Mouse (Mus musculus): ENCODE measurements at regions not wholly inside any gene's neighbourhood (a gene's known extent, or its start where the extent isn't known, plus 50 kb on each side); places are given as distances from the start of the nearest gene placed in this dataset.

DNA sequence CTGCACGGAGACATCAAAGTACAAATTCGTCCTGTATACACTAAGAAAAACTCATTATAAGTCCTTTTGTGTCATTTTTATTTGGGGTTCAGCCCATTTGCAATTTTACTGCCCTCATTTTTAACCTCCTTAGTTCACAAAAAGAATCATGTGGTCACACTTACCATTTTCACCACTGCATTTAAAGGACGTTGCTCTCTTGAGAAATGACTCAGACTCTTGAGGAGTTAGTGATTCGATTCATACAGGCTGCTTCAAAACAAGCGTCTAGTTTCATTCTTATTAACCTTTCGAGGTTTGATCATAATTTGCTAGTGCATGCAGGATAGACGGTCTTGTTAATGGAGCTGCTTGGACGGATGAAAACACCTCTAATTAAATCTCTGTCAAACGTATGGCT, 313.0 kb upstream of the Pitx2 start:
- Histone ChIP-seq H3K36me3 (ENCODE audit: control insufficient read depth, insufficient read depth, low read length) (no peaks in the 10 kb centered on the region), H3K4me3 (ENCODE audit: low read depth, low read length) (no peak overlapping the region), H3K4me2 (ENCODE audit: low read depth, low read length) (peak overlapping the region; percentile 29; the same call in 1 of the 2 replicates), H3K9ac (ENCODE audit: low read depth, low read length) (no peak overlapping the region), H3K27ac (replicated peaks; ENCODE audit: low read depth, low read length) (no peak overlapping the region), H3K9me3 (ENCODE audit: control insufficient read depth, low read length) (no peaks in the 10 kb centered on the region), H3K4me1 (ENCODE audit: control insufficient read depth, insufficient read depth, low read length) (no peaks in the 10 kb centered on the region), H3K27me3 (replicated peaks; ENCODE audit: control insufficient read depth, insufficient read depth, low read length) (no peaks in the 10 kb centered on the region; the same call in 1 of the 2 replicates)
- 50% methylated on average over 9 of the region's 9 CpGs for WGBS
- DNase-seq (ENCODE audit: low spot score), result no peak
- no peak for ATAC-seq (ENCODE audit: low read depth)

DNA sequence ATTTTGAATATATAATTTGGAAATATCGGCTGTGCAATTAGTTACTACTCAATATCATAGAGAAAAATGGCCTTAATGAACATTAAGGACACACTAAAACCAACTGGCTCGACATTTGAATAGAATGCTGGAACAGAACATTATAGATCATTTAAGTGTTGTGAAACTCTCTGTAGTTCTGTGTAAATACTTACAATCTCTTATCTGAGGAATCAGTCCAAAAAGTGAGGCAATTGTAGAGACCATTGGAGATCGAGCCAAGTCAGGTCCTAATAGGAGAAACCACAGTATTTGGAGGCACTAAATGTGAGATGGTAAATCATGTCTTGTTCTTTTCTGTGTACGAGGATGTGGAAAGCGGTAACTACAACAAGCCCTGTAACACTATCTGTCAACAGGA, 308.6 kb upstream of the Pitx2 start:
- Histone ChIP-seq H3K4me2 (ENCODE audit: low read depth, low read length) (no peak overlapping the region), H3K9me3 (ENCODE audit: control insufficient read depth, low read length) (no peaks in the 10 kb centered on the region), H3K27me3 (replicated peaks; ENCODE audit: control insufficient read depth, insufficient read depth, low read length) (no peaks in the 10 kb centered on the region), H3K36me3 (ENCODE audit: control insufficient read depth, insufficient read depth, low read length) (no peaks in the 10 kb centered on the region), H3K4me3 (ENCODE audit: low read depth, low read length) (no peak overlapping the region), H3K9ac (ENCODE audit: low read depth, low read length) (no peak overlapping the region), H3K27ac (replicated peaks; ENCODE audit: low read depth, low read length) (no peak overlapping the region), H3K4me1 (ENCODE audit: control insufficient read depth, insufficient read depth, low read length) (no peaks in the 10 kb centered on the region)
- no peak for ATAC-seq (ENCODE audit: low read depth)
- 84% methylated on average over 5 of the region's 5 CpGs for WGBS
- DNase-seq (ENCODE audit: low spot score), result no peak

DNA sequence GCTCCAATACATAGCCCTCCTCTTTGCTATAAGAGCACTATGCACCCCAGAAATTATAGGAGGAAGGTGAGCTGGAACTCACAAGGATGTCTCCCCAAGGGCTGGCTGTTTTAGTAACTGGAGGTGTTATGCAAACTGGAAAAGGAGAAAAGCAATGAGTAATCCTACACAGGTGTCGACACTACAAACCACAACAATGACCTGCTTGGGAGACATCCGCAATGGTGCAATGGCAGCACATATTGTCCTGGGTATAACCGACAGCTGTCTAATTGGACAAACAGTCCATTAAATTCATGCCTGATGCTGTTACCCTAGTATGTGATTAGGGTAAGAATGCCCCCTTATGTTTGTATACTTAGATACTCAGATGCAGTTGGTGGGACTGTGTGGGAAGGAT, 303.1 kb upstream of the Pitx2 start:
- 86% methylated on average over 3 of the region's 3 CpGs for WGBS
- Histone ChIP-seq H3K4me1 (ENCODE audit: control insufficient read depth, insufficient read depth, low read length) (no peaks in the 10 kb centered on the region), H3K27ac (replicated peaks; ENCODE audit: low read depth, low read length) (no peak overlapping the region)

DNA sequence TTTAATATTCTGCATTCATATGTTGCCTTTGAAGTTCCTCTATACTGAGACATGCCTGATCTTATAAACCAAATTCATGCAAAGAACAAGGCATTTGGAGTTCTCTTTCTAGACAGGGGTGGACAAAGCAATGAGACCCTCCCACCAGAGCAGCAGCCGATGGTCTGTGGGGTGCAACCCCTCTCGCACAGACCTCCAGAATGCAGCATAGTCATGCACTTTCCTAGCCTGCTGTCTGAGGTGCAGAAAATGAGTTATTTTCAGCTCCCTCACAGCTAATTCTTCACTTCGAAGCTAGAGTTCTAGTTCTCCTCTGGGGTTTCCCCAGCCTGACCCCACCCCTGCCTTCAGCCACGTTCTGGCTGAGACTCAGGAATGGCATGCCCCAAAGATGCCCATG, 288.6 kb upstream of the Pitx2 start:
- 44% methylated on average over 4 of the region's 4 CpGs for WGBS
- H3K4me3 ChIP-seq (ENCODE audit: low read depth, low read length), result no peak overlapping the region
- DNase-seq (ENCODE audit: low spot score) (no peak), ATAC-seq (ENCODE audit: low read depth) (no peak)
- no peaks in the 10 kb centered on the region for H3K27me3 ChIP-seq (replicated peaks; ENCODE audit: control insufficient read depth, insufficient read depth, low read length)
- H3K4me1 ChIP-seq (ENCODE audit: control insufficient read depth, insufficient read depth, low read length), result no peaks in the 10 kb centered on the region
- no peaks in the 10 kb centered on the region for H3K9me3 ChIP-seq (ENCODE audit: control insufficient read depth, low read length)
- H3K4me2 ChIP-seq (ENCODE audit: low read depth, low read length), result no peak overlapping the region
- H3K36me3 ChIP-seq (ENCODE audit: control insufficient read depth, insufficient read depth, low read length), result no peaks in the 10 kb centered on the region
- H3K9ac ChIP-seq (ENCODE audit: low read depth, low read length), result no peak overlapping the region
- H3K27ac ChIP-seq (replicated peaks; ENCODE audit: low read depth, low read length), result no peak overlapping the region

More for the DNA sequence above, 303.1 kb upstream of the Pitx2 start:
- Histone ChIP-seq H3K9me3 (ENCODE audit: control insufficient read depth, low read length) (no peaks in the 10 kb centered on the region), H3K4me3 (ENCODE audit: low read depth, low read length) (no peak overlapping the region), H3K27me3 (replicated peaks; ENCODE audit: control insufficient read depth, insufficient read depth, low read length) (no peaks in the 10 kb centered on the region), H3K4me2 (ENCODE audit: low read depth, low read length) (no peak overlapping the region), H3K36me3 (ENCODE audit: control insufficient read depth, insufficient read depth, low read length) (no peaks in the 10 kb centered on the region), H3K9ac (ENCODE audit: low read depth, low read length) (no peak overlapping the region)
- no peak for DNase-seq (ENCODE audit: low spot score)
- ATAC-seq (ENCODE audit: low read depth), result no peak

DNA sequence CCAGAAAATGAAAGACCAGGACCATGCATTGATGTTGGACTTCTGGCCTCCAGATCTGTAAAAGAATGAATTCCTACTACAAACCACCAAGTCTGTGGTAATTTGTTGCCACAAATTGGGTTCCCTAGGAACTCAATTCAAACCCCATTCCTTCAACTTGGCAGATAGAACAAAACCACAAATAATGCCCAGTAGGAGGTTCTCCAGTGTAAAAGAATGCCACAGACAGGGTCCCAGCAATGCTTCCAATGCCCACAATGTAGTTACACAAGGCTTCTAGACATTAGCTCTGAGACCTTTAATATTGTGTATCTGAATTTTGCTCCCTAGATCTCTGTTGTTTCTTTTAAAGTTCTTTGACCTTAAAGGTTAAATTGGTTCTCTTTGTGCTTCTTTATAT, 278.2 kb upstream of the Pitx2 start:
- ATAC-seq (ENCODE audit: low read depth) (no peak), DNase-seq (ENCODE audit: low spot score) (no peak)
- H3K4me3 ChIP-seq (ENCODE audit: low read depth, low read length), result no peak overlapping the region
- no peak overlapping the region for H3K9ac ChIP-seq (ENCODE audit: low read depth, low read length)
- no peak overlapping the region for H3K27ac ChIP-seq (replicated peaks; ENCODE audit: low read depth, low read length)
- no peaks in the 10 kb centered on the region for H3K36me3 ChIP-seq (ENCODE audit: control insufficient read depth, insufficient read depth, low read length)
- no peaks in the 10 kb centered on the region for H3K4me1 ChIP-seq (ENCODE audit: control insufficient read depth, insufficient read depth, low read length)
- no peaks in the 10 kb centered on the region for H3K27me3 ChIP-seq (replicated peaks; ENCODE audit: control insufficient read depth, insufficient read depth, low read length)
- H3K4me2 ChIP-seq (ENCODE audit: low read depth, low read length), result no peak overlapping the region
- no peaks in the 10 kb centered on the region for H3K9me3 ChIP-seq (ENCODE audit: control insufficient read depth, low read length)

DNA sequence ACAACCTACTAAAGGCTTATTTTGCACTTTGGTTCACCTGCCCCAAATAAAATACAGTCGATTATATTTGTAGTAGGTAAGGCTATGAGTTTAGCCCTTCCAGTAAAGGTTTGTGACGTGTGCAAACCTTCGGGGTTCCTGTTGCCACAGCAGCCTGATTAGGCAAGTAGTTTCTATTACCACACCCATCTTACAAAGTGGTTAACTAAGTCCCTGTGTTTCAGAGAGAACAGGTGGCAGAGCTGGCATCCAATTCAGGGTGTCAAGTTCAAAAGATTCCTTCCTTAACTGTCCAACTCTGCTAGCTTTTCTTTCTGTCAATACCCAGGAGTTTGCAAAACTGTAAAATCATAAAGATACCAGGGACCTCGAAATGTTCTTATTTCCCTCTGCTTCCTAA, 277.5 kb upstream of the Pitx2 start:
- Histone ChIP-seq H3K36me3 (ENCODE audit: control insufficient read depth, insufficient read depth, low read length) (no peaks in the 10 kb centered on the region), H3K4me3 (ENCODE audit: low read depth, low read length) (no peak overlapping the region), H3K27me3 (replicated peaks; ENCODE audit: control insufficient read depth, insufficient read depth, low read length) (no peaks in the 10 kb centered on the region), H3K27ac (replicated peaks; ENCODE audit: low read depth, low read length) (no peak overlapping the region), H3K4me1 (ENCODE audit: control insufficient read depth, insufficient read depth, low read length) (no peaks in the 10 kb centered on the region), H3K9ac (ENCODE audit: low read depth, low read length) (no peak overlapping the region), H3K4me2 (ENCODE audit: low read depth, low read length) (no peak overlapping the region), H3K9me3 (ENCODE audit: control insufficient read depth, low read length) (no peaks in the 10 kb centered on the region)
- WGBS, result 77% methylated on average over 4 of the region's 4 CpGs
- ATAC-seq (ENCODE audit: low read depth) (no peak), DNase-seq (ENCODE audit: low spot score) (no peak)

DNA sequence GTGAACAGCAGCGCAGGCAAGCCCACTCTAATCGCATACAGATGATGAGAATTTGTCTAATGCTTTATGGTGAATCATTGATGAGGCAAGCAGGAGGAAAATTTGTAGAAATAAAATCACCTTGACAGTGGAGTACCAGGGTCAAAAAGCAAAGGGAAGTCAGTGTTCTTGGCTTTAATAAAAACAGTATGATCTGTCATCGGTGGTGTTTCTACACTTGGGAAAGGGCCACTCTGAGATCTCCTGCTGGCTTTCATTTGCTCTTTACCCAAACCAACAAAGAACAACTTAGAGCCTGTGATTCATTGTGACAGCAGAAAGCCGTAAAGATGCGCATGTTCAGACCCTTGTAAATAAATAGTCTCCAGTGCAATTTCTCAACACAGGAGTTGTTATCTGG, 261.1 kb upstream of the Pitx2 start:
- DNase-seq (ENCODE audit: low spot score) (no peak), ATAC-seq (ENCODE audit: low read depth) (no peak)
- no peak overlapping the region for H3K9ac ChIP-seq (ENCODE audit: low read depth, low read length)
- no peaks in the 10 kb centered on the region for H3K36me3 ChIP-seq (ENCODE audit: control insufficient read depth, insufficient read depth, low read length)
- no peak overlapping the region for H3K27ac ChIP-seq (replicated peaks; ENCODE audit: low read depth, low read length)
- WGBS, result 44% methylated on average over 5 of the region's 5 CpGs
- no peak overlapping the region for H3K4me2 ChIP-seq (ENCODE audit: low read depth, low read length)
- no peaks in the 10 kb centered on the region for H3K9me3 ChIP-seq (ENCODE audit: control insufficient read depth, low read length)
- no peaks in the 10 kb centered on the region for H3K27me3 ChIP-seq (replicated peaks; ENCODE audit: control insufficient read depth, insufficient read depth, low read length)
- H3K4me1 ChIP-seq (ENCODE audit: control insufficient read depth, insufficient read depth, low read length), result no peaks in the 10 kb centered on the region
- H3K4me3 ChIP-seq (ENCODE audit: low read depth, low read length), result no peak overlapping the region

DNA sequence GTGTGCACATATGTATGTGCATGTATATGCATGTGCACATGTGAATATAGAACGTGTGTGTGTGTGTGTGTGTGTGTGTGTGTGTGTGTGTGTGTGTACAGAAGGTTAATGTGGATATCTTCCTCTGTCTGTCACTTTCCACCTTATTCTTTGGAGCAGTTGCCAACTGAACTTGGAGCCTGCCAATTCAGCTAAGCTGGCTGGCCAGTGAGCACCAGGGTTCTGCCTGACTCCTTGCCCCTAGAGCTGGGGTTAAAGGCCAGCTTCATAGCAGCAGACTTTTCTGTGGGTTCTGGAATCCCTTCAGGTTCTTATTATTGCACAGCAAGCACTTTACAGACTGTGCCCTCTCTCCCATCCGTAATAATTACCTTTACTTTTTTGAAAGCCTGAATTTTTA, 258.5 kb upstream of the Pitx2 start:
- H3K36me3 ChIP-seq (ENCODE audit: control insufficient read depth, insufficient read depth, low read length), result no peaks in the 10 kb centered on the region
- ATAC-seq (ENCODE audit: low read depth) (no peak), DNase-seq (ENCODE audit: low spot score) (no peak)
- 68% methylated on average over 2 of the region's 2 CpGs for whole genome bisulfite sequencing
- H3K27me3 ChIP-seq (replicated peaks; ENCODE audit: control insufficient read depth, insufficient read depth, low read length), result no peaks in the 10 kb centered on the region
- H3K9me3 ChIP-seq (ENCODE audit: control insufficient read depth, low read length), result no peaks in the 10 kb centered on the region
- H3K4me1 ChIP-seq (ENCODE audit: control insufficient read depth, insufficient read depth, low read length), result no peaks in the 10 kb centered on the region
- no peak overlapping the region for H3K27ac ChIP-seq (replicated peaks; ENCODE audit: low read depth, low read length)
- no peak overlapping the region for H3K4me2 ChIP-seq (ENCODE audit: low read depth, low read length)
- no peak overlapping the region for H3K9ac ChIP-seq (ENCODE audit: low read depth, low read length)
- H3K4me3 ChIP-seq (ENCODE audit: low read depth, low read length), result no peak overlapping the region

DNA sequence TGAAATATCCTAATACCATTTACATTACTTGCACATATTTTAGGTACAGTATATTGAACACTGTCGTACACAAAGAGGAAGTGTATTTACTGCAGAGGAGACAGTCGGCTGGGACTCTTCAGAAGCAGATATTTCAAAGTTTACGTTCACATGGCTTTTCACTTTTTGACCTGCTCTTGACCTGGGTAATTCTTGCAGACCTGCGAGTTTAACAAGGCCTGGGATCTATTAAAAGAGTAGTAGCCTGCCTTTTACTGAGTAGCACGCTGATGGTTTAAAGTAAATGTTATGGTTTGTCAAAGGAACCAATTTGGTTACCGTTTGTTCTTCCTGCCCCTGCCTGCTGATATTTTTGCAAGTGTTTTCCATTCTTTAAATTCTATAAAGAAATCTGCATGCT, 255.0 kb upstream of the Pitx2 start:
- Histone ChIP-seq H3K9ac (ENCODE audit: low read depth, low read length) (no peak overlapping the region), H3K4me3 (ENCODE audit: low read depth, low read length) (no peak overlapping the region), H3K27ac (replicated peaks; ENCODE audit: low read depth, low read length) (no peak overlapping the region), H3K36me3 (ENCODE audit: control insufficient read depth, insufficient read depth, low read length) (no peaks in the 10 kb centered on the region), H3K9me3 (ENCODE audit: control insufficient read depth, low read length) (no peaks in the 10 kb centered on the region), H3K27me3 (replicated peaks; ENCODE audit: control insufficient read depth, insufficient read depth, low read length) (no peaks in the 10 kb centered on the region), H3K4me2 (ENCODE audit: low read depth, low read length) (no peak overlapping the region), H3K4me1 (ENCODE audit: control insufficient read depth, insufficient read depth, low read length) (no peaks in the 10 kb centered on the region)
- DNase-seq (ENCODE audit: low spot score), result no peak
- ATAC-seq (ENCODE audit: low read depth), result no peak
- 22% methylated on average over 6 of the region's 6 CpGs for WGBS
